Mouse (Mus musculus) neutrophil, adult 5-6 weeks (primary cell): ENCODE measurements at regions not wholly inside any gene's neighbourhood (a gene's known extent, or its start where the extent isn't known, plus 50 kb on each side); places are given as distances from the start of the nearest gene placed in this dataset.

ENCODE experiments used
- ATAC-seq: fragments of 151-379, 151-347 bp; 2 replicates; pipeline ENCODE4 v1.8.0; 2017; ENCODE audit warnings: mild to moderate bottlenecking, moderate TSS enrichment; ENCODE audit not compliant: insufficient number of reproducible peaks, poor library complexity, low FRiP score, severe bottlenecking; ENCODE audit errors: extremely low read depth

DNA sequence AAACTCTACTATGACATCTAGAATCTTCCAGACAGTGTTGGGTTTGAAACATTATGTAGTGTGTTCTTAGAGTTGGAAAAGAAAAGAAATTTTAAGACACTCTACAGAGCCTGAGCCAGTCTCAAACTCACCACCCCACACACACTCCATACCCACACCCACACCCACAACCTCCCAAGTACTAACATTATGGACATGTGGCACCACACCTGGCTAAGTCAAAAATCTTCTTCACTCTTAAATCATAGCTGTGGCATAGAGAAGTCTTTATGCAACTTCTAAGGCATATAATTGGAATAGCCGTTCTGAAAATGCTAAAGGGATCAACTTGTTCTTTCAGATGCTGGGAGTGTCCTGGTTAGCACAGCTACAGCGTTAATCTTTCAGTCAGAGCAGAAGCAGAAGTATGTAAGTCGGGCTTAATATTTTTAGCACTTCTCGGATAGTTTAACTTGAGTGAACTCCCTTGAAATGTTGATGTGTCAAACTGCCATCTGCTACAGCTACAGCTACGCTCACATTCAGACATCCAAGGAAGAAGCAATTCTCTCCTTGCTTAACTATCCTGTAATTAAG is 68.6 kb upstream of the Creb1 start:
- no peak for ATAC-seq

DNA sequence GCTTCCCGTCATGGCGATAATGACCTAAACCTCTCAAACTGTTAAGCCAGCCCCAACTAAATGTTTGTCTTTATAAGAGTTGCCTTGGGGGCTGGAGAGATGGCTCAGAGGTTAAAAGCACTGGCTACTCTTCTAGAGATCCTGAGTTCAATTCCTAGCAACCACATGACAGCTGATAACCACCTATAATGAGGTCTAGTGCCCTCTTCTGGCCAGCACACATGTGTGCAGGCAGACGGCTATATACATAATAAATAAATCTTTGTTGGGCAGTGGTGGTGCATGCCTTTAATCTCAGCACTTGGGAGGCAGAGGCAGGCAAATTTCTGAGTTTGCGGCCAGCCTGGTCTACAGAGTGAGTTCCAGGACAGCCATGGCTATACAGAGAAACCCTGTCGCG is 70.8 kb upstream of the Creb1 start:
- ATAC-seq, result 0 out of 2 replicates have a peak, but pooled peaks have one; percentile 39

DNA sequence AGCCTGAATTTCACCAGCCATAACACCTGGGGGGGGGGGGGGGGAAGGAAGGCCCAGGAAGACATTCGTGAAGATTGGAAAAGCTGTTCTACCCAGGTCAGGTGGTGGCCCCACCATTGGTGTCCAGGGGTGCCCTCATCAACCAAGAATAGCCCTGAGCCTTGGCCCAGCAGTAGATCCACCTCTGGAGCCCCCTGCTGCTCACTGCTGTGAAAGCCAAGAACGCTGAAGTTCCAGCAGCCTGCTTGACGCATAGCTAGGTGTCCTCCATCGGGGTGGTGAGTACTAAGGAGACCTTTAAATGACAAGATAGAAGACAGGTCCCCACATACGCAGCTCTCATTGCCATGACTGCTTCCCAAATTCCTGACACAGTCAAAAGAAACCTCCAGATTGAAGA is 74.6 kb upstream of the Creb1 start:
- ATAC-seq, result no peak

DNA sequence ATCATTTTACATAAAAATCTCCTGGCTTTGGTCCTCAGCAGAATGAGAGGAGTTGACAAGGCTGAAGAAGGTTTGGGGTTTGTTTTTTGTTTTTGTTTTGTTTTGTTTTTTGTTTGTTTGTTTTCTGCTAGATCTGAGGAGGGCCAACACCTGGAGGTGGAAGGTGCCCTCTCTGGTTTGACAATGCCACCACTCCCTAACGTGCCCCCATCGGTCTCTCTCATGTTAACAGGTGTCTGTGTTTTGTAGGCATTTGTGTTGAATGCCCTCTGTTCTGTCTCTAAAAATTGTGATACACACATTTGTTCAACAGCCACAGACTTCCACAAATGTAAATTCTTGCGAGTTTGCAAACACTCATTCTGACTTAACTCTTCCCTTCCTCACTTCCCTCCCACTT is 83.3 kb upstream of the Creb1 start:
- no peak for ATAC-seq

DNA sequence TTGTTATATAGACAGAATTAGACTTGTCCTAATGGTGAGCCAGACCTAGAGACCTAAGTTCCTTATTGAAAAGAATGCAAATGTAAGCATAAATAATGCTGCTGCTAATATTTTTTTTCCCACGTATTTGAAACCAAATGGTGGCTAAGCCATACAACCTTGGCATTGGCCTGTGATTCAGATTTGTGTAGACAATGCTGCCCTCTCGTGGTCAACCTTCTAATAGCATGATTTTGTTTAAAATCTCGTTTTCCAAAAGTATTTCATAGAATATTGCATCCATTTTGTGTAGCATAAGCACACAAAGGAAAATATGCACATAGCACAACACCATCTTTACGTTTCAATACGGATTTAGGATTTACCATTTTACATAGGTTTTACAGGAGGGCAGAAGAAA is 84.4 kb upstream of the Creb1 start:
- ATAC-seq, result peak; percentile 84

DNA sequence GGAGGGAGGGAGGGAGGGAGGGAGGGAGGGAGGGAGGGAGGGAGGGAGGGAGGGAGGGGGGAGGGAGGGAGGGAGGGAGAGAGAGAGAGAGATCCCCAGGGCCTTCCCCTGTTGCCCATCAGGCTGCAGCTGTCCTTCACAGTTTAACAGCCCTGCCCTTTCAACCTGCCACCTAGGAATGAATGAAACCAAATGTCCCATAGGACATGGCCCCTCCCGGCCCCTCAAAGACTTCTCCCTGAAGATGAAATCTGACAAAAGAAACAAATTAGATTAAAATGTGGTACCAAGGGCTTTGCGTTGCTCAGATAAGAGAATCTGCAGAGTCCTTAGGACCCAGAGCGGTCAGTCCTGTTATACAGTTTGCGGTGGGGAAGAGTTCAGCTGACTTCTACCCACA is 86.0 kb upstream of the Creb1 start:
- no peak for ATAC-seq

DNA sequence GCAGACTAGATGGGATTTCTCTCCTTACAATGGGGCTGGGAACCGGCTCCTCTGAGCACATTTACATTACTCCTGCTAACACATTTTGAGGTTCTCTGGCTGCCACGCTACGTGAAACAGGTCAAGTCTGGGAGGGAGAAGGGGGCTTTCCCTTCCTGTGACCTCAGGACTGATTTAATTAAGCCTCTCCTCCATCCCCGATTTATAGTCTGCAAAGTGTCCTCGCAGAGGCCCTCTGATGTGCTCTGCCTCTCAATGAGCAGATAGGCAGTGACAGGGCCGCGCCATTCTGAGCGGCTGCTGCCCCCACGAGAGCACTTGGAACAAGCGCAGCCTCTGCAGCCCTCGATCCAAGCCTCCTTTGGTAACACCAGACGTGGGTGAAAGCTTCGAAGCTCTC is 86.5 kb upstream of the Creb1 start:
- ATAC-seq, result 0 out of 2 replicates have a peak, but pooled peaks have one; percentile 42

DNA sequence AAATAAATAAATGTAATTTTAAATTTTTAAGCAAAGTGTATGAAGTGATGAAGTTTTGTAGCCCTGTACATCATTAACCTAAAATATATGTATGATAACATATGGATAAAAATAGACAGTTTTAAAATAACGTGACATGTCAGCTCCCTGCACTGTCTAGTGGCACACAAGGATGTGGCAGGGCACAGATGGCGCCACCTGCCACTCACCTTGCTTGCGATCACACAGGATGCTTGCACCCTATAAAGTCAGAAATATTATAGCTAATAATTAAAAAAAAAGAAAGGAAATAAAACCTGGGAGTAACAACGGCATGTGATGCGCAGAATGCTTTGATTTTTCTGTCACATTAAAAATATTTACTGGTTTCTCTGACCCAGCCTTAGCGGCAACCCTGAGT is 89.0 kb upstream of the Creb1 start:
- ATAC-seq, result no peak

DNA sequence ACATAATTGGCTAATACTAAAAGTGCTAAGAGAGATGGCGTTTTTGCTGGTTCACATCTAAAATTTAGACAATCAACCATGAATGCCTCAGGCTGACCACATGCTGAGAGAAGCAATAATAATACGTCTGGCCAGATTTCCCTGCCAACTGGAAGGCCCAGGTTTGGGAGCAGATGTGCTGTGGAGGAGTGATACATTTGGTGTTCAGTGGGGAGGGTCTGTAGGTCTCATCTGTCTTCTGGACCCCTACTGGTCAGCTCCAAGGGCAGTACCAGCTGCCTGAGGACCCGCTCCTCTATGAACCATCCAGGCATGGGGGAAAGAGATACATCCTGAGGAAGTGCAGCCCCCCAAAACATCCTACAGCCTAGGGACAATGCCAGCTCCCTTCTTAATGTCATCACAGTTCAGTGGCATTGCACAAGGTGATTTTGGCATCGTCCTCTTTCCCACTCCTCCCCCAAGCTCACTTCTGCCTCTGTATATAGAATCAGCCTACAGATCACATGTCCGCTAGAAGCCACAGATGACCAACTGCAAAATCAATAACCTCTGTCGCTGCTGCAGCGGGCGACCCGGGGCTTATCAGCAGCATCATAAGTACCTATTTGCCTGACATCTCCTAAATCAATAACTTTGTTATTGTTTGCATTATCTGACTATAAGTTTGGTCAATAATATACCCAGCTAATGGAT is 90.1 kb upstream of the Creb1 start:
- no peak for ATAC-seq

DNA sequence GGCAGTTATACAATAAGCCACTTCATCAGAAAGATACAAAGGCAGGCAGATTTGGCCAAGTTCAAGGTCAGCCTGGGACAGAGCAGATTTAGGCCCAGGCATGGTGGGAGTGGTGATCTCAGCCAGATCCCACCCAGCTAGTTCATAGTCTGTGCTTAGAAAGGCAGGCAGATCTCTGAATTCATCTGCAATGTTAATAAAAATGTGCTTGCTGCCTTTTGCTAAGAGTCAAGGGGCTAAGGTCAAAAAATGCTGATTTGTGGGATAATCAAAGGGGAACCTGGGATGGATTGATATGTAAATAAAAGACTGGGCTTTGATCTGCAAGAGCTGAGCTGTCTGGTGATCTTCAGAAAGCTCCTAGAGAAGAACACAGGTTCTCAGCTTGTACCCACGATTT is 109.2 kb upstream of the Creb1 start:
- ATAC-seq, result no peak

DNA sequence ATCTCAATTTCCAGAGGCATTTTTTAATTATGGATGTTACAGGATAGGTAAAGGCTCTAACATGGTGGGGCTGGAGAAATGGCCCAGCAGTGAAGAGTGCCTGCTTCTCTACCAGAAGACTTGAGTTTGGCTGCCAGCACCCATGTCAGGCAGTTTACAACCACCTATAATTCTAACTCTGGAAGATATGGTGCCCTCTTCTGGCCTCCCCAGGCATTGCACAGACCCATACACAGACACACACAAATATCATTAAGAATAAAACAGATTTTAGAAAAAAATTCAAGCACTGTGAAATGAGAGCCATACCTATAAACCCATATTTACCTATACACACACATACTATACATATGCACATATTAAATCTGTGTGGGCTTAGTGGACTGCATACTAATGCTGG is 113.9 kb upstream of the Creb1 start:
- no peak for ATAC-seq

DNA sequence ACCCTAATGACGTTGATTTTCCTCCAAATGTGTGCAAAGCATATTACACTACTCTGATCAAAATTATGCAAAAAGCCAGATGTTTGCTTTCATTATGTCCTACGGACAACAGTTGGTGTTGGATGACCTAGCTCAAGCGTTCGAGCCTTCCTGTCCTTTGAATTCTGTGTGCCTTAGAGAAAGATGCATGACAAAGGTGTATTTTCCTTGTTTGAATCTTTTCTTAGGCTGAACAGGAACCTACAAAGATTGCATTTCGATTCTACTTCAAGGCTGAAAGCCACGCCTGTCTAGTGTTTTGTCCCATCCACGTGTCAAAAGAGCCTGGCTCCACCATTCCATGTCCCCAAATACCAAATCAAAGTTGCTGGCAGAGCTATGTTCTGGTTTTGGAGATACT is 116.5 kb upstream of the Creb1 start:
- no peak for ATAC-seq

DNA sequence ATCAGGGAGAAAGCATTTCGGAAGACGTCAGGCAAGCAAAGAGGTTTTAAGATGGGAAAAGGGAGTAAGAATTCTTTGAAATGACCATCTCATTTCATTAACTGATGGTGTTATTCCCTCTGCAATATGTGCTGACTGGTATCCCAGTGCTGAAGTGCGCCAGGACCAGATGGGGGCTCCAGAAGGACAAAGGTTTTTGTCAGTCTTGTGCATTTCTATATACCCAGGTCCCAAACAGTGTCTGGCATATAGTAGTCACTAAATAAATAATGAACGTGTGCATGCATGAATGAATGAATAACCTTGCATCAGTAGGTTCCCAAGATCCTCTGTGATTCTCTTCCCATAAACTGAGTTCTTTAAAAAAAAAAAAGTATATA is 119.3 kb upstream of the Creb1 start:
- ATAC-seq, result no peak

DNA sequence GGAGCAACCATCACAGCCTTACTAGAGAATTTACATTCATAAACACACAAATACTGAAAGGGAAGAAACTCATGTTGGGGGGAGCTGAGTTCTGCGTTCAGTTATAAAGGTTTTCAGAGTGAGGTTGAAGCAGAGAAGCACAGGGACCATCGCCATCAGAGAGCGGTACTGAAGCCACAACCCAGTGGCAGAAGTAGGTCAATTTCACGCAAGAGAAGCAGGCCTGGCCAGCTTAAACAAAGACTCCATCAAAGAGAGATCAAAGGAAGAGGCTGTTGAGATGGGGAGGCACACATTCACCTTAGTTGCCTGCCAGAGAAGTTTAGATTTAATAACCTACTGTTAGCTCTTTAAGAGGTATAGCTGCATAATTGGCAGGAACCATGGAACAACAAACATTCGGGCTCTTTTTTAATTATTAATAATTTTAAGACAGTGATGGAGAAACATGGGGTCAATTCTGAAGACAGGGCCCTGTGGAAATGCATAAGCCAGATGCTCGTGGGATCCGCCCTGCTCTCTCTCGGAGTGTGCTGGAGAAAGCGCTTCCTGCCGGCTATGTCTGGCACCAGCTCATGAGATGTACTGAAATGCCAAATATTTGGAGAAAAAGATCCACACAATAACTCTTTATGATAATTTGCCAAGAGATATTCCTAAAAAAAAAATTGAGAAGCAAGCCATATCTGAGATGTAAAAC is 119.8 kb upstream of the Creb1 start:
- no peak for ATAC-seq

DNA sequence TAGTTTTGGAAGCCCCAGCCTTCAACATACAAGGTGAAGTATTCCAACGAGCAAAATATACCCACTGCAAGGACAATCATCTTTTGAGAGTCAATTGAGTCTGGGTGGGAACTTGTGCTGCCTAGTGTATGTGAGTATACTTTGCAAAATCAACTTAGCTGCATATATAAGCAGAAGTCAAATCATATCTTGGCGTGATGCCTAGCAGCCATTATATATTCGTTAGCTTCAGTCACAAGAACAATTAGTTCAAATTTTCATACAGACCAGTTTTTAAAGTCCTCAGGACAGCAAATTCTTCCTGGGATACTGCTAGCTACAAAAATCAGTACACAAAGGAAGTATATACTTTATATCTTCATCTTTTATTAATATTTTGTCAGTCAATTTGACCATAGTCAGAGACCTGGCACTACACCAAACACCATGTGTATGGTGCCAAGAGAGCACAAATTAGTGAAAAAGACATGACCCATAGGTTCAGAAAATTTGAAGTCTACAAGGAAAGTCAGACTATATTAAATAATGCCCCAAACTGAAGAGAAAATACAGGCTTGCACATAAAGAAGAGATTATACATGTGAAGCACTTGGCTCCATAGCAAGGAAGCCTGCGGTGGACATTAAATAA is 120.5 kb upstream of the Creb1 start:
- ATAC-seq, result no peak

DNA sequence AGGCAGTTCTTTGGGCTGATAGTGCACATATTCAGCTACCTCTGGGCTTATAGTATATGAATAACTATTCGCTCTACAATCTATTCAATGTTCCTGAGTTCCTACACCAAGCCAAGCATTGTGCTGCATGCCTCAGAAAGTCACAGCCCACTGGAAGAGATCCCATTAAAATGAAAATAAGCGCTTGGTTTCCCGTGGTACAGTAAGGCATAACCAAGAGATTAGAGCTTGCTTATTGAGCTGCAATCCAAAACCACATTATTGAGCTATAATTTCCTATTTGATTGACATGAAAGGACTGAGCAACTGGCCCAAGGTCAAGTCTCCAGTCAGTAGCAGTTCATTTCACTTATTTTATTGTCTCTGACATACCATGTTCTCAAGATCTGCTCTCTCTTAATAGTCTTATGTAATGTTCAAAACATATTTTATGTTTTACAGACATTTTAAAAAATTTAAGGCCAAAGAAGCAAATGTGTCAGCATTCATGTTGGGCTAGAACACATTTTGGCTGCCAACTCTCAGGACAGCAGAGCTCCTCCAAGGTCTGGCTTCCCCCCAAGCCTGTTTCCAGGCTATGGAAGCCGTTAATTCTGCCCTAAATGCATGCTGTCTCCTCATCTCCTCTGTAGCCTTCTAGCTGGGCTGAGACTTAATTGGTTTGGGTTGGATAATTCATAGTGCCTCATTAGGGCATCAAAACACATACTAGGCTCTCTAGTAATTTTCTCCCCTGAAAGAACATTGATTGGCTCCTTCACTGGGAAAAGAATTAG is 123.5 kb upstream of the Creb1 start:
- no peak for ATAC-seq

DNA sequence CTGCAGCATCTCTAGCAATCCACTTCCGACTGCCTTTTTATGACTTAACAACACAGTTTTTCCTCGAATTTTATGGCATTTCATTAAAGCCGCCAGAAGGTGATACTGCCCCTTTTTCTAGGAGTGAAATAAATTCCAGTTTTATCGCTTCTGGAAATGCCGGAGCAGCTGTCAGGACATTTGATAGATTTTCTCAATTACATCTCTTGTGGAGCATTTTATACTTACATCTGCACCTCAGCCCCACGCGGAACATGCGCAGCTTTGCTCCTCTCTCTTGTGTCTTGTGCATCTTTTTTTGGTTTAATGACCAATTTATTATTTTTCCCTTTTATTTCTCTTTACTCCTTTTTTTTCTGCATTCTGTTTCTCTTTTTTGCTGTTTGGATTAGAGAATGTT is 140.9 kb upstream of the Creb1 start:
- no peak for ATAC-seq

DNA sequence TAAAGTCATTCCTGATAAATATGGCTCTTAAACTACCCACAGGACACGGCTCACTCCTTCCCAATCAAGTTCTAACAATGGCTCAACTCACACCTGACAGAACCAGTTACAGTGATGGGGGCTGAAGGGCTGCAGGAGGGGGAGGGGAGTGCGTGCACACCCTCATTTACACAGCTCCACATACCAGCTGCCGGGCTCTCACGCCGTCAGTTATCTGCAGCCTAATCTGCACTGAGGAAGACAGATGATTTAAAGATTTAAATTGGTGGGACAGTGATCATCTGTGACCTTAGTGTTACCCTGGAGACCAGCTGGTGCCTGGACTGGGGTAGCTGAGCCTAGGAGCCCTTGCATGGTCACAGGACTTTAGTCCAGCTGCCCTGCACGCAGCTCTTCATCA is 151.2 kb upstream of the Creb1 start:
- ATAC-seq, result no peak

DNA sequence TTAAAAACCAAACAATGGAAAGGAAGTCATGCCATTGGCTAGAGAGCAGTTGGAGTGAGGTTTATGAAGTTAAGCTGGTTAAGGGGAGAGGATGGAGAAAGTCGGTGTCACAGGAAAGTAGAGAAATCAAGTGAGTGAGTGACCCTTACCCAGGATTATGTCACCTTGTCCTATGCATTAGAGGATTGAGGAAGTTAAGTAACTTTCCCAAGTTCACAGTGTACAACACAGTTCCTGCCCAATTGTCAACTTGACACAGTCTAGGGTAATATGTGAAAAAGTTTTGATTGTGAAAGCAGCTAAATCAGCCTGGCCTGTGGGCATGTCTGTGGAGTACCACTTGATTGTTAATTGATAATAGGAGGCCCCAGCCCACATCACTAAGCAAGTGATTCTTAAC is 156.0 kb upstream of the Creb1 start:
- ATAC-seq, result peak; percentile 51; the same call in 1 of the 2 replicates
